Mouse (Mus musculus) gastrocnemius, postnatal 4 days (tissue): ENCODE data around the gene Mnd1. TPM values are rescaled to one million over a fixed set of nuclear protein-coding genes. Genes with fewer than 3 reads are reported as not detected.

Source experiments
- DNase-seq, 2 experiments: peaks; one replicate each; pipeline ENCODE4 v3.0.0; 2021 to 2022; ENCODE audit warnings: low spot score in 2 of 2, mixed read lengths in 2 of 2
- total RNA-seq, 2 experiments: library from RNA; stranded (reverse); gene quantifications; 2 replicates each; pipeline ENCODE4 v1.2.3; 2021

The Mnd1 gene
- total RNA-seq, 2 experiments from 2014 or later = 8.3 to 11.7 TPM

DNA sequence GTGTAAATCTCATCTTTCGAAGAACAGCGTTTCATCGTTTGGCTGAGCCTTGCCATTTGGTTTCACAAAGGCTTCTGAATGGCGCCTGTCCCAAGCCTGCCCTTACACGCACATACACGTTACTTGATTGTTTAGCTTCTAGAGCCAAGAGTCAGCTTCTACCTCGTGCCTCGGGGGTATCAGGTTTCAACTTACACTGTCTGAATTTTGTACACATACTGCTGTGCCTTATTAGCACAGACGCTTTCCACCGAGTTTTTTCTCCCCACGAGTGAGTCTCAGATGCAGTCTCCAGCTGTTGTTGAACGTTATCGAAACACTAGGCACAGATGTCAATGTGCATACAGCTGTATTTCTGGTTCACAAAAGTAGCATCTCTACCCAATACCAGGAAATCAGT is 96.3 kb downstream of the Mnd1 start:
- no peak for DNase-seq

DNA sequence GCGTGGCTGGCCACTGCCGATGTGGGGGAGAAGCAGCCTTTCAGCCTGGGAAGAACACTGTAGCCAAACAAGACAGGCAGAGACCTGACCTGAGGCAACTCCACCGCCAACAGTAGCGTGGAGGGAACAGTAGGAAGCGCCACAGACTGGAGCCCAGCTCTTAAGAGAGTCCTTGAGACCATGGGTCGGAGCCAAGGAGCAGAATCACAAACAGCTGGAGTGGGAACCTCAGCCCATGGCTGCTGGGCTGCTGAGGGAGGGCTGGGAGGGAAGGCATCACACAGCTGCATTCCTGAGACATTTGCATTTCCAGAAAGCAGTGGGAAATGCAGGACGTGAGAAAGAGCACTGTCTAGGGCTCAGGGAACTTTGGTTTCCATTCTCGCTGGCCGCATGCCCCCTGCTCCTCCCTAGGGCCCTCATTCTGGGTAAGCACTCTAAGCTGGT is 106.8 kb downstream of the Mnd1 start:
- peak in 1 of 2 experiments; percentile 65 for DNase-seq

- no peak for DNase-seq
These were observed 109.4 kb downstream of the Mnd1 start for GRCm38 (mm10) chr3:84046206-84046605.

DNA sequence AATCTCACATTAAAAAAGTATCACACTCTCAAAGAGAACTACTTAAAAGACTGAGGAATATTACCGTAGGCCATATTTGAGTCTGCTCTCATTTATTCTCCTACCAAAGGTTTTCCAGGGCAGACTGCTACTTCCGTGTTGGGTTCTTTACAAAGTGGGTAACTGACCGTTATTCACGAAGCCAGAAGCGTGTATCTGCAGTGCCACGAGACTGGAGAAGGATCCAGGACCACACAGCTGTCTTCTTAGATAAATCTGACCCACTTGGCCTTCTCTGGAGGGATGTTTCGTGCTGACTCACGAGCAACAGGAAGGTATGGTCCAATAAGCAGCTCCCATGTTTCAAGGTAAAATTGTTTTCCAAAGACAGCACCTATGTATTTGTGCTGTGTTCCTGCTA is 113.8 kb downstream of the Mnd1 start:
- no peak for DNase-seq

DNA sequence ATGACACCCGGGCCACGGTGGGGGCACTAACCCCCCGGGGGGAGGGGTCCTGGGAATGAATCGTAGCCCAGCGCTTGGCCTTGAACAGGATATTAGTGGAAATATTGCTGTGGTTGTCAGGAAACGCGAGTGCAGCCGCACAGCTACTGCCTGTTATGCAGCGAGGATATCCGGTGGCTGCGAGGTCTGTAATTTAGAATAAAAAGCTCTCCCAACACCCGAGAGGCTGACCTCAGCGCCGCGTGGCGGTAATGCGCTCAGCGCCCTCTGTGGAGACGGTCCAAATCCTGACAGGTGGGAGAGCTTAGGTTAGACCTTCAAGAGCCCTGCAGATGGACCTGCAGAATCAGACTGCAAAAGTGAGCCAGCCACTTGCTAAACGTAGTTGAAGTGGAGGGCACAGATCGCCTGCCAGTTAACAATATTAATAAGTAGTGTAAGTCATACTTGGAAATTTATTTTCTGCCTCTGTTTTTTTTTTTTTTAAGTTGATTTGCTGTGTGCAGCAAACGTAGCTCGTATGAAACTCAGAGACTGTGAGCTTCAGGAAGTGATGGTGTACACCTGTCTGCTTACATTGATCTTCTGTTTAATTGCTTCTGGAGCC is 115.0 kb downstream of the Mnd1 start:
- peak in 1 of 2 experiments; percentile 37 for DNase-seq

- peak; percentile 74 to 87 for DNase-seq
These were observed 115.7 kb downstream of the Mnd1 start, which contains the start of gene Tmem131l for GRCm38 (mm10) chr3:84039646-84040475. Gene Tmem131l (minus strand): TSS chr3:84040175.

DNA sequence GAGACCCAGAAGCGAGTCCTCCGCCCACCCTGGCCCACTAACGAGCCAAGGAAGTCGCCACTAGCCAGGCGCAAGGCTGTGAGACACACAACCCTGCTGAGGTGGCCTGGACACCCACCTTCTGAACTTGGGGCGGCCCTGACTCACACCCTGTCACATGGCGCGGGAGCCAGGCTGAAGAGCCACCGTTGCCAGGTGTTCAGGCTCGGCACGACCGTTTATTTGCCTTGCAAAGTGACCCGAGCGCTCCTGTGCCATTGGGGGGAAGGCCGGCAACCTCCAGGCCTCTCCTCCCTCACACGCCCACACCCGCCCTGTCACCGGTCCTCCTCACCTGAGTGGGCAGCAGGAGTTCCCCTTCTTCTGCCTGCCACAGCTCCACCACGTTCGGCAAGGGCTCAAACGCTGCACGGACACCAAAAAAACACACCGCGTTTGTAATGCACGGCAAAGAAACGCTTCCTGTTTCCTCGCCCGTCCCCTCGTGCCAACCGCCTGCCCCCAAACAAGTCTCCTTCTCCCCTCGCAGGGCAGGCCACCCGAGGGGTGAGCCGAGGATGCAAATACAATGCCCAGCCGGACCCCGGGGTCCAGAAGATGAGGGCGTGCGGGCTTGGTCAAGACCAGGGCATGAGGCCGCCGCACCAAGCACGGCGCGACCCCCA is 116.5 kb downstream of the Mnd1 start:
- DNase-seq = peak; percentile 30 to 47

- no peak for DNase-seq
These were observed 117.5 kb downstream of the Mnd1 start for GRCm38 (mm10) chr3:84038126-84038525.

Other genes starting within 250 kb of the Mnd1 start
- 10 to 100 TPM; 59.8 to 60.5 TPM for gene Tmem131l, start 115.6 kb downstream of the Mnd1 start, total RNA-seq
- under 1 TPM; 0.36 to 0.37 TPM for gene Gm6525, start 18.3 kb upstream of the Mnd1 start, total RNA-seq
- 10 to 100 TPM; 14.7 to 15.8 TPM for gene Trim2, start 151.1 kb upstream of the Mnd1 start, total RNA-seq